Mouse (Mus musculus) neural tube, embryonic 11.5 days (tissue): ENCODE data around the gene Pds5a. TPM values are rescaled to one million over a fixed set of nuclear protein-coding genes. Genes with fewer than 3 reads are reported as not detected.
"Not testable (repeated sequence)": the region's sequence is repeated elsewhere in the genome, so short reads cannot be mapped to it uniquely, and the experiment has no call there.

Source experiments
- ATAC-seq: fragments of 200-750 bp; cut with Nextera tagmentation; 2 replicates; pipeline ENCODE4 v1.8.0; 2017; ENCODE audit warnings: moderate number of reproducible peaks, mild to moderate bottlenecking, moderate TSS enrichment, moderate library complexity; ENCODE audit not compliant: insufficient read depth, low FRiP score, low TSS enrichment
- DNase-seq: peaks from one replicate; pipeline ENCODE4 v3.0.0-alpha.2; 2015; ENCODE audit warnings: low spot score
- H3K27ac ChIP-seq: fragments of 300-500 bp; sonication (generic); 2 replicates; pipeline ENCODE4 v1.5.1; 2014; ENCODE audit warnings: low read depth, mild to moderate bottlenecking, low read length
- H3K27me3 ChIP-seq: fragments of 300-500 bp; sonication (generic); 2 replicates; pipeline ENCODE4 v1.6.1; 2014; ENCODE audit warnings: mild to moderate bottlenecking, low read length, mixed read lengths; ENCODE audit not compliant: control insufficient read depth, insufficient read depth
- H3K36me3 ChIP-seq: fragments of 300-500 bp; sonication (generic); 2 replicates; pipeline ENCODE4 v1.6.1; 2014; ENCODE audit warnings: mild to moderate bottlenecking, low read length, moderate library complexity, mixed read lengths; ENCODE audit not compliant: control insufficient read depth, insufficient read depth
- H3K4me1 ChIP-seq: fragments of 300-500 bp; sonication (generic); 2 replicates; pipeline ENCODE4 v1.6.1; 2014; ENCODE audit warnings: low read length, mixed read lengths; ENCODE audit not compliant: control insufficient read depth, insufficient read depth
- H3K4me2 ChIP-seq: fragments of 300-500 bp; sonication (generic); 2 replicates; pipeline ENCODE4 v1.6.1; 2014; ENCODE audit warnings: low read depth, mild to moderate bottlenecking, moderate library complexity
- H3K4me3 ChIP-seq: fragments of 300-500 bp; sonication (generic); 2 replicates; pipeline ENCODE4 v1.5.1; 2014; ENCODE audit warnings: low read depth, low read length
- H3K9ac ChIP-seq: fragments of 300-500 bp; sonication (generic); 2 replicates; pipeline ENCODE4 v1.6.1; 2014; ENCODE audit warnings: mild to moderate bottlenecking, low read length
- H3K9me3 ChIP-seq: fragments of 300-500 bp; sonication (generic); 2 replicates; pipeline ENCODE4 v1.6.1; 2016; ENCODE audit warnings: low read length; ENCODE audit not compliant: control insufficient read depth
- WGBS: fragments of 180-500 bp; shearing (Covaris S2); extraction: QIAGEN DNeasy Blood & Tissue Kit; methylation state at CpG from one replicate; pipeline ENCODE4 v1.1.7; 2014; 5-methylcytosine and 5-hydroxymethylcytosine counted together
- polyA plus RNA-seq: library from polyadenylated mRNA; unstranded; fragments of >200 nt; fragmentation: Nextera tagmentation; extraction: Ambion mirVana; gene quantifications from 2 replicates; pipeline ENCODE4 v1.2.1, GENCODE M21; 2014

Pds5a gene
- polyA plus RNA-seq, result 124 TPM in 2 replicates

DNA sequence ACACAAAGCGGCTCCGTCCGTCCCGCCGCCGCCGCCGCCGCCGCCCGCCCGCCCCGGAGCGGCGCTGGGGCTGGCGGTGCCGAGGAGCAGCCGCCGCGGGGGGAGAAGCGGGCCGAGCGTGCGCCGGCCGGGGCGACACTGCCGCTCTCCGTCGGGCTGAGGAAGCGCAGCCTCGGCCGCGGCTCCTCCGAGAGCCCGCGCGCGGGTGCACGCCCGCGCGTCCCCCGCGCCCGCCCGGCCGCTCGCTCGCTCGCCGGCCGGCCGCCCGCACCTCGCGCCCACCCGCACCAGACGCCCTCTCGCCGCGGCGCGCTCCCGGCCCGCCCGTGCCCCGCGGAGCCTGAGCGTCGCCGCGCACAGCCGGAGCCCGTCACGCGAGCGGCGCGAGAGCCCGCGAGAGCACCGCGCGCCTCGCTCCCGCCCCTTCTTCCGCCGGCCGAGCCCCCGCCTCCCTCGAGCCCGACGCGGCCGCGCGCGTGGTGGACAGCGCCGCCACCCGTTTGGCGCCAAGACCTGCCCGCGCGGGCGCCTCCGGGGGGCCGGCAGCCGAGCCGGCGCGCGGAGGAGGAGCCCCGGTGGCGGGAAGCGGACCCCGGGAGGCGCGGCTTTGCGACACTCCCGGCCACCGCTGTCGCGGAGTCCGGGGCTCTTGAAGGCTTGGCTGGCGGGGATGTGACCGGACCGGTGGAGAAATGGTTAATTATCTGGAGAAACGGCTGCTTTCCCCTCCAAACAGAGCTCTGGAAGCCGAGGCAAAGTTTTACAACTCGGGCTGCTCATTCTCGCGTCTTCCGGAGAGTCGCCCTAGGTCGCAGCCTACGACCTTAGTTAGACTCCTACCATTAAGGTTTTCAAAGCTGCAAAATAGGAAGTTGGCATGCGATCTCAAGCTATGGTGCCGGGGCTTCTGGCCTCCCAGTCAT lies at the start of gene Pds5a:
Gene Pds5a, minus strand, starts transcription at position 438 of the 923 bp plus-strand sequence.
- WGBS, result under 1% methylated on average over 71 of the region's 140 CpGs
- Histone ChIP-seq H3K9ac (peak within 1 kb of the TSS; percentile 86), H3K4me3 (peak within 1 kb of the TSS; percentile 86), H3K4me1 (peaks cover 5% of the 10 kb centered on the region; the same call in 1 of the 2 replicates), H3K27ac (peak within 1 kb of the TSS; percentile 98), H3K27me3 (no peaks in the 10 kb centered on the region), H3K36me3 (no peaks in the 10 kb centered on the region; the same call in 1 of the 2 replicates), H3K4me2 (peak within 1 kb of the TSS; percentile 53), H3K9me3 (no peaks in the 10 kb centered on the region)
- peak; percentile 87 for ATAC-seq
- DNase-seq, result peak; percentile 95

- ATAC-seq, result no peak
- Histone ChIP-seq H3K27ac (no peak overlapping the region), H3K4me2 (no peak overlapping the region), H3K27me3 (no peaks in the 10 kb centered on the region), H3K36me3 (no peaks in the 10 kb centered on the region), H3K4me1 (no peaks in the 10 kb centered on the region), H3K9me3 (no peaks in the 10 kb centered on the region), H3K4me3 (no peak overlapping the region), H3K9ac (no peak overlapping the region)
- WGBS, result 59% methylated on average over 5 of the region's 5 CpGs
- DNase-seq, result no peak
Measured at GRCm38 (mm10) chr5:65746908-65747307, 48.8 kb upstream of the Pds5a start.

- 91% methylated on average over 3 of the region's 3 CpGs for WGBS
- no peak overlapping the region for H3K4me3 ChIP-seq
- no peak for DNase-seq
- H3K4me2 ChIP-seq, result no peak overlapping the region
- H3K9ac ChIP-seq, result no peak overlapping the region
- no peaks in the 10 kb centered on the region for H3K4me1 ChIP-seq
- no peaks in the 10 kb centered on the region for H3K9me3 ChIP-seq
- H3K27ac ChIP-seq, result no peak overlapping the region
- no peak for ATAC-seq
- no peaks in the 10 kb centered on the region for H3K36me3 ChIP-seq
- no peaks in the 10 kb centered on the region for H3K27me3 ChIP-seq
Measured at GRCm38 (mm10) chr5:65739366-65739765, 41.3 kb upstream of the Pds5a start.

DNA sequence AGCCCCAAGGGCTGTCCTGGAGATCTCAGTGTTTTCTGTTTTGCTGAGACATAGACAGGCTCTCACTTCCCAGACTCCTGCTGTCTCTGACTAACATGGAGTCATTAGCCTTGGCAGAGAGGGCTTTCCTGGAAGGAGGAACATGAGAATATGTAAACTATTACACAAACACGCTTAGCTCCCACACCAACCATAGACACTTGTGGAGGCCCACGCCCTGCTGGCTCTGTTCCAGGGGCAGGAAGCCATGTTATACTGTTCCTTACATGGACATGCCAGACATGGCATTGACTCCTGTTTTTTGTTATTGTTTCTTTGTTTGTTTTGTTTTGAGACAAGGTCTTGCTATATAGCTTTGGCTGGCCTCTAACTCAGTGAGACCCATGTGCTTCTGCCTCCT lies 37.5 kb upstream of the Pds5a start:
- Histone ChIP-seq H3K27ac (no peak overlapping the region), H3K36me3 (no peaks in the 10 kb centered on the region), H3K9ac (no peak overlapping the region), H3K4me3 (no peak overlapping the region), H3K4me2 (no peak overlapping the region), H3K27me3 (no peaks in the 10 kb centered on the region), H3K4me1 (no peaks in the 10 kb centered on the region), H3K9me3 (no peaks in the 10 kb centered on the region)
- WGBS, result 89% methylated on average over 2 of the region's 2 CpGs
- DNase-seq, result no peak
- no peak for ATAC-seq

DNA sequence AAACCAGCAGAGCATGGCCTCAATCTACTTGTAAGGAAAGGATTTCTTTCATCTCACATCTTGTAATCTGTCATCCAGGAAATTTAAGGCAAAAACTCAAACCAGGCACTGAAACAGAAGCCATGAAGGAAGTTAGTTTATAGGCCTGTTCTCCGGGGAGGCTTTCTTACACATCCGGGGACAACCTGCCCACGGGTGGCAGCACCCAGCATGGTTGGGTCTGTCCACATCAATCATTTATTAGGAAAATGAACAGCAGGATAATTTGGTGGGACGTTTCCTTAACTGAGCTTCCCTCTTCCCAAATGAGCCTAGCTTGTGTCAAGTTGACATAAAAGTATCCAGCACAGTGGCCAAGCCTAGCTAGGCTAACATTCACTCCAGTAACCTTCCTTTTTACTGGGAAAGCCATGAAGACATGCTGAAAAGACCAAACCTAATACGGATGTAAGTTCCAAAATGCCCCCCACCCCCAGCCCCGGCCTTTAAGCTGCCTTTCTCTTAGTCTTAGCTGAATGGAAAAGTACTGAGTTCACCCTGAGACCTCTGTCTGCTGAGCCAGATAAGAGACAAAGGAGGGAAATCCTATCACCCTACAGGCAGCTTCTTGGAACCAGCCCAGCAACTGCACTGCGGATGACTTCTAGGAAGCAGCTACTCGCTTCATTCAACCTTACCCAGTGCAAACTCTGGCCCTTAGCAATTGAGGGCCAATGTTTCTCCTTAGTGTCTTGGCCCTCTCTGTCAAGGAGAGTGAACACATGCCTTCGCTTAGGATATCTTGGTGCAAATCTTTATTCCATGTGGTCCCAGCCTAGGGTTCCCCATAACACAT lies 33.3 kb upstream of the Pds5a start:
- Histone ChIP-seq H3K4me2 (no peak overlapping the region), H3K4me3 (no peak overlapping the region), H3K9ac (no peak overlapping the region), H3K27me3 (no peaks in the 10 kb centered on the region), H3K36me3 (no peaks in the 10 kb centered on the region), H3K9me3 (no peaks in the 10 kb centered on the region), H3K27ac (no peak overlapping the region), H3K4me1 (no peaks in the 10 kb centered on the region)
- DNase-seq, result no peak
- 70% methylated on average over 9 of the region's 9 CpGs for WGBS
- ATAC-seq, result no peak

DNA sequence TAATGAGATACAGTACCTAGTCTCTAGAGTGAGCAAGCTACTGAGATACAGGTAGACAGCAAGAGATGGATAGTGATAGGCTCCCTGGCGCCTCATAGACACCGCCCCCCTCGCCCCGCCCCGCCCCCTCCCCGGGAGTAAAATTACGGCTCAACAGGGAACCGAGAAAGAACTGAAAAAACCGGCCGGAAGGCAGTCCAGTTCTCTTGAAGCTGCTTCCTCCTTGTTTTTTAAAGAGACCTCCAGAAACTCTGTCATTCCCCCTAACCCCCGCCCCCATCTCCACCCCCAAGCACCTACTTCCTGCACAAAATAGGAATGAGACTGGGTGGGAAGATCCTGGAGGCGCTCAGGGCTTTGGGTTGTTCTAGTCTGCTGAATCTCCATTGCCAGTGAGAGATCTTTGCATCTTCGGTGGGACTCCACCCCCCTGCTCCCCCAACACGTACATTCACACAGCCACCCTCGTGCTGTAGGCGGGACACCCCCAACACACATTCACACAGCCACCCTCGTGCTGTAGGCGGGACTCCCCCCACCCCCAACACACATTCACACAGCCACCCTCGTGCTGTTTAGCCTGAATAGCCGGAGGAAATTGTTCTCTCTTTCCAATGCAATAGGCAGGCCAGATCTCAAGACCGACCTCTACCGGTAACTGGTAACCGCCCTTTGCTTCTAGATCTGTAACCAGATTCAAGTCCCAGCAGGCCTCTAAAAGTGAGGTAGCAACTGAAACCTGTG lies 26.4 kb upstream of the Pds5a start:
- H3K27me3 ChIP-seq, result no peaks in the 10 kb centered on the region
- H3K4me1 ChIP-seq, result no peaks in the 10 kb centered on the region; the same call in 1 of the 2 replicates
- no peaks in the 10 kb centered on the region for H3K36me3 ChIP-seq
- peak; percentile 75 for ATAC-seq
- peak overlapping the region; percentile 50 for H3K4me2 ChIP-seq
- H3K9me3 ChIP-seq, result no peaks in the 10 kb centered on the region
- peak overlapping the region; percentile 80 for H3K27ac ChIP-seq
- peak; percentile 63 for DNase-seq
- peak overlapping the region; percentile 41 for H3K9ac ChIP-seq
- H3K4me3 ChIP-seq, result peak overlapping the region; percentile 35
- 2% methylated on average over 23 of the region's 23 CpGs for WGBS

- no peaks in the 10 kb centered on the region for H3K36me3 ChIP-seq
Measured at GRCm38 (mm10) chr5:65718368-65718767, 20.3 kb upstream of the Pds5a start.

DNA sequence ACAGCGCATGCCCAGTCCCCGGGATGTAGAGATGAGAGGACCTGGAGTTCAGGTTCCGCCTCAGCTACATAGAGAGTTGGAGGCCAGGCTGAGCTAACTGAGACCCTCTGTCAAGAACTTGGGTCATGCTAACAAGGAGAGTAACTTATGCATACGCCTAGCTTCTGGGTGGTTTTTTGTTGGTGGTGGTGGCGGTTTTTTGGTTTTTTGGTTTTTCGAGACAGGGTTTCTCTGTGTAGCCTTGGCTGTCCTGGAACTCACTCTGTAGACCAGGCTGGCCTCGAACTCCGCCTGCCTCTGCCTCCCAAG lies 19.8 kb upstream of the Pds5a start:
- H3K4me2 ChIP-seq, H3K4me3 ChIP-seq, H3K9me3 ChIP-seq, H3K36me3 ChIP-seq, H3K4me1 ChIP-seq, DNase-seq, ATAC-seq, H3K27ac ChIP-seq, H3K9ac ChIP-seq, H3K27me3 ChIP-seq: not testable (repeated sequence)
- WGBS, result 88% methylated on average over 8 of the region's 8 CpGs

More at GRCm38 (mm10) chr5:65718368-65718767, 20.3 kb upstream of the Pds5a start:
- H3K4me3 ChIP-seq, result no peak overlapping the region
- ATAC-seq (no peak), DNase-seq (no peak)
- no peaks in the 10 kb centered on the region for H3K27me3 ChIP-seq
- no peaks in the 10 kb centered on the region for H3K4me1 ChIP-seq
- no peak overlapping the region for H3K27ac ChIP-seq
- no peak overlapping the region for H3K9ac ChIP-seq
- WGBS, result 19% methylated on average over 3 of the region's 3 CpGs
- no peak overlapping the region for H3K4me2 ChIP-seq
- no peaks in the 10 kb centered on the region for H3K9me3 ChIP-seq
